Mouse (Mus musculus): Measurements from ENCODE around the gene Dpagt1. TPM values are rescaled to one million over a fixed set of nuclear protein-coding genes. Genes with fewer than 3 reads are reported as not detected.
A peak's percentile ranks its signal among the peaks of the same experiment; 100 is the strongest.

Gene Dpagt1
- polyA plus RNA-seq, 1 experiment from 2014 or later: 32.5 TPM

- ATAC-seq: peak; percentile 99
- H3K9me3 ChIP-seq (ENCODE audit: control insufficient read depth, low read length): no peaks in the 10 kb centered on the region
- WGBS: under 1% methylated on average over 78 of the region's 83 CpGs
- no peaks in the 10 kb centered on the region for H3K27me3 ChIP-seq (replicated peaks; ENCODE audit: control insufficient read depth, insufficient read depth, low read length)
- peak within 1 kb of the TSS; percentile 88 for H3K4me3 ChIP-seq (ENCODE audit: low read length)
- peaks cover 13% of the 10 kb centered on the region for H3K4me1 ChIP-seq (ENCODE audit: control insufficient read depth, insufficient read depth, low read depth, low read length)
- peak within 1 kb of the TSS; percentile 93 for H3K9ac ChIP-seq (ENCODE audit: low read depth, low read length)
- peaks cover 25% of the 10 kb centered on the region for H3K36me3 ChIP-seq (ENCODE audit: control insufficient read depth, insufficient read depth, low read length)
- H3K27ac ChIP-seq (ENCODE audit: low read depth, low read length): peak within 1 kb of the TSS; percentile 86
- H3K4me2 ChIP-seq (ENCODE audit: low read length): peak within 1 kb of the TSS; percentile 71
Measured at GRCm38 (mm10) chr9:44379054-44379834, 53.4 kb downstream of the Dpagt1 start, which contains the start of gene Hyou1. Gene Hyou1, plus strand, starts transcription at chr9:44379490.

- Histone ChIP-seq H3K4me3 (ENCODE audit: low read length) (peak overlapping the region; percentile 88), H3K9me3 (ENCODE audit: control insufficient read depth, low read length) (no peaks in the 10 kb centered on the region), H3K4me1 (ENCODE audit: control insufficient read depth, insufficient read depth, low read depth, low read length) (peaks cover 13% of the 10 kb centered on the region), H3K36me3 (ENCODE audit: control insufficient read depth, insufficient read depth, low read length) (peaks cover 31% of the 10 kb centered on the region), H3K27me3 (replicated peaks; ENCODE audit: control insufficient read depth, insufficient read depth, low read length) (no peaks in the 10 kb centered on the region), H3K9ac (ENCODE audit: low read depth, low read length) (peak overlapping the region; percentile 93), H3K27ac (ENCODE audit: low read depth, low read length) (peak overlapping the region; percentile 86), H3K4me2 (ENCODE audit: low read length) (peak overlapping the region; percentile 71)
- WGBS: 8% methylated on average over 15 of the region's 15 CpGs
- peak; percentile 21; the same call in 1 of the 2 replicates for ATAC-seq
Measured at GRCm38 (mm10) chr9:44379862-44380261, 54.0 kb downstream of the Dpagt1 start.

Small RNAs within 50 kb of the gene (microRNA-seq; reads per million reads assigned to microRNA genes)
- not detected for gene Gm44335

Other genes with a start within 250 kb of the Dpagt1 start
- gene Mfrp, start 224.3 kb upstream of the Dpagt1 start, polyA plus RNA-seq (2015; fragmentation: Nextera tagmentation; extraction: Ambion mirVana): 0.20 and 0.31 TPM in 2 replicates
- 8.5 and 9.5 TPM in 2 replicates for gene C1qtnf5, start 218.8 kb upstream of the Dpagt1 start, polyA plus RNA-seq (2015; fragmentation: Nextera tagmentation; extraction: Ambion mirVana)
- gene Gm49380, start 212.5 kb upstream of the Dpagt1 start, polyA plus RNA-seq (2015; fragmentation: Nextera tagmentation; extraction: Ambion mirVana): 0.14 and 0.24 TPM in 2 replicates
- gene Rnf26, start 212.5 kb upstream of the Dpagt1 start, polyA plus RNA-seq (2015; fragmentation: Nextera tagmentation; extraction: Ambion mirVana): 33.0 and 37.8 TPM in 2 replicates
- gene Mcam, start 191.6 kb upstream of the Dpagt1 start, polyA plus RNA-seq (2015; fragmentation: Nextera tagmentation; extraction: Ambion mirVana): 12.3 and 15.3 TPM in 2 replicates
- 17.4 and 20.3 TPM in 2 replicates for gene Cbl, start 92.0 kb upstream of the Dpagt1 start, polyA plus RNA-seq (2015; fragmentation: Nextera tagmentation; extraction: Ambion mirVana)
- gene Ccdc153, start 85.3 kb upstream of the Dpagt1 start, polyA plus RNA-seq (2015; fragmentation: Nextera tagmentation; extraction: Ambion mirVana): not detected in 2 replicates
- gene Pdzd3, start 74.5 kb upstream of the Dpagt1 start, polyA plus RNA-seq (2015; fragmentation: Nextera tagmentation; extraction: Ambion mirVana): 0.38 and 0.40 TPM in 2 replicates
- gene Nlrx1, start 57.4 kb upstream of the Dpagt1 start, polyA plus RNA-seq (2015; fragmentation: Nextera tagmentation; extraction: Ambion mirVana): 4.7 and 5.4 TPM in 2 replicates
- gene Abcg4, start 37.4 kb upstream of the Dpagt1 start, polyA plus RNA-seq (2015; fragmentation: Nextera tagmentation; extraction: Ambion mirVana): 33.7 and 36.2 TPM in 2 replicates
- 22.3 and 26.6 TPM in 2 replicates for gene Hinfp, start 20.3 kb upstream of the Dpagt1 start, polyA plus RNA-seq (2015; fragmentation: Nextera tagmentation; extraction: Ambion mirVana)
- gene C2cd2l, start 5.7 kb upstream of the Dpagt1 start, polyA plus RNA-seq (2015; fragmentation: Nextera tagmentation; extraction: Ambion mirVana): 23.1 and 27.1 TPM in 2 replicates
- gene H2afx, start 8.7 kb downstream of the Dpagt1 start, polyA plus RNA-seq (2015; fragmentation: Nextera tagmentation; extraction: Ambion mirVana): 106 and 143 TPM in 2 replicates
- 64.0 and 67.4 TPM in 2 replicates for gene Hmbs, start 18.2 kb downstream of the Dpagt1 start, polyA plus RNA-seq (2015; fragmentation: Nextera tagmentation; extraction: Ambion mirVana)
- gene Vps11, start 35.7 kb downstream of the Dpagt1 start, polyA plus RNA-seq (2015; fragmentation: Nextera tagmentation; extraction: Ambion mirVana): 43.5 and 46.4 TPM in 2 replicates
- 25.3 and 29.0 TPM in 2 replicates for gene Hyou1, start 53.5 kb downstream of the Dpagt1 start, polyA plus RNA-seq (2015; fragmentation: Nextera tagmentation; extraction: Ambion mirVana)
- 56.8 and 60.2 TPM in 2 replicates for gene Slc37a4, start 70.8 kb downstream of the Dpagt1 start, polyA plus RNA-seq (2015; fragmentation: Nextera tagmentation; extraction: Ambion mirVana)
- 742 and 834 TPM in 2 replicates for gene Rps25, start 81.1 kb downstream of the Dpagt1 start, polyA plus RNA-seq (2015; fragmentation: Nextera tagmentation; extraction: Ambion mirVana)
- gene Trappc4, start 81.6 kb downstream of the Dpagt1 start, polyA plus RNA-seq (2015; fragmentation: Nextera tagmentation; extraction: Ambion mirVana): 293 and 308 TPM in 2 replicates
- 32.3 and 32.4 TPM in 2 replicates for gene Ccdc84, start 92.5 kb downstream of the Dpagt1 start, polyA plus RNA-seq (2015; fragmentation: Nextera tagmentation; extraction: Ambion mirVana)
- gene Foxr1, start 115.1 kb downstream of the Dpagt1 start, polyA plus RNA-seq (2015; fragmentation: Nextera tagmentation; extraction: Ambion mirVana): not detected in 2 replicates
- not detected in 2 replicates for gene Upk2, start 129.0 kb downstream of the Dpagt1 start, polyA plus RNA-seq (2015; fragmentation: Nextera tagmentation; extraction: Ambion mirVana)
- 9.7 and 11.1 TPM in 2 replicates for gene Bcl9l, start 156.8 kb downstream of the Dpagt1 start, polyA plus RNA-seq (2015; fragmentation: Nextera tagmentation; extraction: Ambion mirVana)
- gene Cxcr5, start 235.9 kb downstream of the Dpagt1 start, polyA plus RNA-seq (2015; fragmentation: Nextera tagmentation; extraction: Ambion mirVana): not detected in 2 replicates